Mouse (Mus musculus): ENCODE measurements around the gene Mup21. TPM values are rescaled to one million over a fixed set of nuclear protein-coding genes. Genes with fewer than 3 reads are reported as not detected.

Gene Mup21
- polyA plus RNA-seq (2015; fragmentation: Nextera tagmentation; extraction: Ambion mirVana) = not detected in 2 replicates

GRCm38 (mm10) chr4:62150811-62151210, at the start of gene Mup21:
TSS of gene Mup21 (minus strand) at chr4:62150863.

Other genes starting within 250 kb of the Mup21 start
- gene Mup20, start 96.7 kb downstream of the Mup21 start, polyA plus RNA-seq (2015; fragmentation: Nextera tagmentation; extraction: Ambion mirVana) = not detected in 2 replicates
- not detected in 2 replicates for gene Mup3, start 63.5 kb downstream of the Mup21 start, polyA plus RNA-seq (2015; fragmentation: Nextera tagmentation; extraction: Ambion mirVana)
- 16.5 and 18.4 TPM in 2 replicates for gene Zfp37, start 80.2 kb upstream of the Mup21 start, polyA plus RNA-seq (2015; fragmentation: Nextera tagmentation; extraction: Ambion mirVana)
- 12.6 and 14.8 TPM in 2 replicates for gene Slc31a2, start 111.7 kb upstream of the Mup21 start, polyA plus RNA-seq (2015; fragmentation: Nextera tagmentation; extraction: Ambion mirVana)
- 20.8 TPM in 2 replicates for gene Fkbp15, start 209.7 kb upstream of the Mup21 start, polyA plus RNA-seq (2015; fragmentation: Nextera tagmentation; extraction: Ambion mirVana)
- 30.6 and 33.6 TPM in 2 replicates for gene Slc31a1, start 209.9 kb upstream of the Mup21 start, polyA plus RNA-seq (2015; fragmentation: Nextera tagmentation; extraction: Ambion mirVana)